Mouse (Mus musculus): Measurements from ENCODE around the gene Adcy6. TPM values are rescaled to one million over a fixed set of nuclear protein-coding genes. Genes with fewer than 3 reads are reported as not detected.

Adcy6 gene
- total and polyA plus RNA-seq, 3 experiments = 76.0 to 77.3 TPM; not detected in 1

DNA sequence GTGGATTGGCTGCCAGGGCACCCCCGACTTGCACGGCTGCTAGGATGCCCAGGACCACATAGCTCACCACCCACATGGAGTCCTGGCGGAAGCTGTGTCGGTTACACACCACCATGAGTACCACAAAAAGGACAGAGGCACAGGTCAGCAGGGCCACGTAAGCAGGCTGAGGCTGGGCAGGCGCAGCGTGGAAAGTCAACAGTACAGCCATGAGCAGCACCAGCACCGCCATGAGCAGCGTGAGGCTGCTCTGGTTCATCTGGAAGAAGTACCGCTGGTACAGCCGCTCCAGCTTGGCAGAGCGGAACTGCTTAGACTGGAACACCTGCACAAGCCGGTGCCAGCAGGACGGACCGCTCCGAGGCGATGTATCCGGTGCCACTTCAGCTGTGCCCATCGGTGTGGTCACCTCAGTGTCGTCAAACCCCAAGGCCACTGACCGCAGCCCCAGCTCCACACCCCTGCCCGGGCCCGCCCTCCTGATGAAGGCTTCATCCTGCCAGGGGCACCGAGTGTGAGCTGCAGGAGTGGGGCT, 5.8 kb downstream of the Adcy6 start:
- TF ChIP-seq MAZ (IDR thresholded peaks at IDR 0.05; ENCODE audit: low read depth, low read length) (no peak), CTCF (IDR thresholded peaks at IDR 0.05 in 2 of 3, conservative IDR thresholded peaks at IDR 0.05 in 1 of 3; ENCODE audit: control insufficient read depth in 1 of 3, insufficient read depth in 1 of 3, low read depth in 2 of 3, low read length in 3 of 3, poor library complexity in 1 of 3, severe bottlenecking in 1 of 3) (no peak), SIN3A (IDR thresholded peaks at IDR 0.05; ENCODE audit: low read length) (no peak), EP300 (IDR thresholded peaks at IDR 0.05; ENCODE audit: low read depth in 1 of 2, low read length in 2 of 2) (no peak), MEF2A (IDR thresholded peaks at IDR 0.05; ENCODE audit: extremely low read depth, insufficient replicate concordance, low read depth, low read length, poor library complexity, severe bottlenecking) (no peak), POLR2AphosphoS2 (IDR thresholded peaks at IDR 0.05; ENCODE audit: low read length) (no peak), USF1 (IDR thresholded peaks at IDR 0.05; ENCODE audit: low read depth, low read length) (no peak), CHD1 (IDR thresholded peaks at IDR 0.05; ENCODE audit: low read depth, low read length) (no peak), TAL1 (IDR thresholded peaks at IDR 0.05; ENCODE audit: low read length) (no peak), GATA1 (IDR thresholded peaks at IDR 0.05; ENCODE audit: low read depth, low read length) (no peak), MYC (IDR thresholded peaks at IDR 0.05; ENCODE audit: low read depth, low read length) (no peak), CHD2 (IDR thresholded peaks at IDR 0.05; ENCODE audit: low read length) (no peak)
- H3K9ac ChIP-seq (ENCODE audit: control insufficient read depth, low read depth, low read length, poor library complexity, severe bottlenecking) = no peak overlapping the region
- peaks cover 74% of the 10 kb centered on the region for H3K79me2 ChIP-seq (ENCODE audit: control insufficient read depth, insufficient read depth, low read length, poor library complexity)
- peak overlapping the region; percentile 92; the same call in 1 of the 2 replicates for H3K27ac ChIP-seq (ENCODE audit: control insufficient read depth, low read depth, low read length)
- DNase-seq (ENCODE audit: low read depth, low spot score) = no peak
- no peaks in the 10 kb centered on the region for H3K27me3 ChIP-seq (ENCODE audit: control insufficient read depth in 1 of 2, insufficient read depth in 2 of 2, low read length in 2 of 2)
- H3K4me3 ChIP-seq (ENCODE audit: control insufficient read depth in 1 of 2, insufficient read depth in 1 of 2, low read depth in 2 of 2, low read length in 2 of 2) = no peak overlapping the region
- H3K9me3 ChIP-seq (replicated peaks; ENCODE audit: insufficient read depth, low read length) = no peaks in the 10 kb centered on the region
- H3K36me3 ChIP-seq (ENCODE audit: control insufficient read depth in 1 of 2, insufficient read depth in 2 of 2, low read length in 2 of 2) = peaks cover 16 to 53% of the 10 kb centered on the region in 2 experiments
- H3K4me1 ChIP-seq (ENCODE audit: control insufficient read depth in 1 of 2, insufficient read depth in 2 of 2, low read length in 2 of 2) = peaks cover 35 to 67% of the 10 kb centered on the region in 2 experiments

DNA sequence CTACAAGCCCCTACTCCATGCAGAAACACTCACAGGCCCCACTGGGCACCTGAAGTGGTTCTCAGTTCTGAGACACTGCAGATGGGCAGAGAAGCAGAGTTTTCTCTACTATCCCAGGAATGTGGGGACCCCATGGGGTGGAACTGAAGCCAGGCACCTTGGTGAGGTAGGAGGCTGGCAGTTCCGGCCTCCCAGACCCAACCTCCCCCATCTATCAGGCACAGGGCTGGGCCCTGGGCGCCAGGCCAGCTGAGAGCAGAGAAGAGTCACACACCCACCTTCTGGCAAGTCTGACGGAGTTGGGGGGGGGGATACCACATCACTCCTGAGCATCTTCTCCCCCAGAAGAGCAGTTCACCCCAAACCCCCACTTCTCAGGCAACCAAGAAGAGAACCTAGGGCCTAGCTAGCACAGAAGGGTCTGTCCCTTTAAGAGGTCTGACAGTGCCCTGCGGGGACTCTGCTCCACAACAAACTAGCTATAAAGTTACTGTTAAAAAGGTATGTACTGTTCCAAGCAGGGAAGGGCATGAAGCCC, 6.9 kb downstream of the Adcy6 start:
- Histone ChIP-seq H3K27ac (ENCODE audit: control insufficient read depth, low read depth, low read length) (peak overlapping the region; percentile 92), H3K79me2 (ENCODE audit: control insufficient read depth, insufficient read depth, low read length, poor library complexity) (peaks cover 63% of the 10 kb centered on the region), H3K36me3 (ENCODE audit: control insufficient read depth in 1 of 2, insufficient read depth in 2 of 2, low read length in 2 of 2) (peaks cover 16 to 53% of the 10 kb centered on the region in 2 experiments), H3K4me1 (ENCODE audit: control insufficient read depth in 1 of 2, insufficient read depth in 2 of 2, low read length in 2 of 2) (peaks cover 35 to 64% of the 10 kb centered on the region in 2 experiments), H3K27me3 (ENCODE audit: control insufficient read depth in 1 of 2, insufficient read depth in 2 of 2, low read length in 2 of 2) (no peaks in the 10 kb centered on the region), H3K9ac (ENCODE audit: control insufficient read depth, low read depth, low read length, poor library complexity, severe bottlenecking) (peak overlapping the region; percentile 72), H3K4me3 (ENCODE audit: control insufficient read depth in 1 of 2, insufficient read depth in 1 of 2, low read depth in 2 of 2, low read length in 2 of 2) (peak overlapping the region; percentile 40), H3K9me3 (replicated peaks; ENCODE audit: insufficient read depth, low read length) (no peaks in the 10 kb centered on the region)
- peak; percentile 90 for DNase-seq (ENCODE audit: low read depth, low spot score)
- TF ChIP-seq MAX (IDR thresholded peaks at IDR 0.05; ENCODE audit: low read length) (no peak), POLR2AphosphoS2 (IDR thresholded peaks at IDR 0.05; ENCODE audit: low read length) (no peak; the same call in 1 of the 2 replicates), SIN3A (IDR thresholded peaks at IDR 0.05; ENCODE audit: low read length) (peak; percentile 95), GABPA (IDR thresholded peaks at IDR 0.05; ENCODE audit: low read depth, low read length) (no peak), POLR2AphosphoS5 (IDR thresholded peaks at IDR 0.05; ENCODE audit: borderline replicate concordance, low read depth, low read length) (no peak), SMC3 (IDR thresholded peaks at IDR 0.05; ENCODE audit: low read depth, low read length) (peak; percentile 4; the same call in 1 of the 2 replicates), UBTF (IDR thresholded peaks at IDR 0.05; ENCODE audit: borderline replicate concordance, insufficient read depth, low read depth, low read length) (no peak), TAL1 (IDR thresholded peaks at IDR 0.05; ENCODE audit: low read length) (peak; percentile 30; the same call in 1 of the 2 replicates), CHD1 (IDR thresholded peaks at IDR 0.05; ENCODE audit: low read depth, low read length) (no peak), ZC3H11A (IDR thresholded peaks at IDR 0.05; ENCODE audit: low read depth, low read length) (no peak), USF2 (IDR thresholded peaks at IDR 0.05; ENCODE audit: borderline replicate concordance in 1 of 2, insufficient read depth in 1 of 2, low read depth in 1 of 2, low read length in 2 of 2) (no peak), ZMIZ1 (IDR thresholded peaks at IDR 0.05; ENCODE audit: low read depth, low read length) (peak; percentile 50; the same call in 1 of the 2 replicates), NELFE (IDR thresholded peaks at IDR 0.05; ENCODE audit: low read depth, low read length) (no peak), ZNF384 (IDR thresholded peaks at IDR 0.05; ENCODE audit: low read depth, low read length) (no peak), CHD2 (IDR thresholded peaks at IDR 0.05; ENCODE audit: low read length) (no peak), POLR2A (IDR thresholded peaks at IDR 0.05; ENCODE audit: control insufficient read depth in 1 of 2, insufficient read depth in 1 of 2, low read depth in 1 of 2, low read length in 2 of 2, poor library complexity in 1 of 2) (peak in 1 of 2 experiments; percentile 51; a peak in 2 of 4 replicates), BHLHE40 (IDR thresholded peaks at IDR 0.05; ENCODE audit: borderline replicate concordance, low read depth, low read length) (0 out of 2 replicates have a peak, but pooled peaks have one; percentile 19), MYC (IDR thresholded peaks at IDR 0.05; ENCODE audit: low read depth, low read length) (no peak; the same call in 1 of the 2 replicates), ZKSCAN1 (IDR thresholded peaks at IDR 0.05; ENCODE audit: low read depth, low read length) (no peak), EP300 (IDR thresholded peaks at IDR 0.05; ENCODE audit: low read depth in 1 of 2, low read length in 2 of 2) (peak; percentile 74 to 83), GATA1 (IDR thresholded peaks at IDR 0.05; ENCODE audit: low read depth, low read length) (peak; percentile 46), NRF1 (IDR thresholded peaks at IDR 0.05; ENCODE audit: insufficient read depth, low read depth, low read length, poor library complexity, severe bottlenecking) (no peak), USF1 (IDR thresholded peaks at IDR 0.05; ENCODE audit: low read depth, low read length) (no peak), JUND (IDR thresholded peaks at IDR 0.05; ENCODE audit: low read depth, low read length) (no peak), ETS1 (IDR thresholded peaks at IDR 0.05; ENCODE audit: low read depth, low read length) (peak; percentile 97)
